Mouse (Mus musculus) ES-Bruce4 (cell line): Measurements from ENCODE around the gene Skap2. TPM values are rescaled to one million over a fixed set of nuclear protein-coding genes. Genes with fewer than 3 reads are reported as not detected.

Experiments
- H3K27ac ChIP-seq: 2 replicates; pipeline ENCODE4 v1.5.1; 2012; ENCODE audit warnings: low read length, inconsistent platforms; ENCODE audit not compliant: insufficient read depth
- H3K27me3 ChIP-seq: 2 replicates; pipeline ENCODE4 v1.6.1; 2012; ENCODE audit warnings: mild to moderate bottlenecking, low read length, inconsistent platforms; ENCODE audit not compliant: control insufficient read depth, poor library complexity, insufficient read depth, severe bottlenecking
- H3K36me3 ChIP-seq: 2 replicates; pipeline ENCODE4 v1.6.1; 2012; ENCODE audit warnings: inconsistent platforms, mild to moderate bottlenecking, low read length, moderate library complexity; ENCODE audit not compliant: control insufficient read depth, poor library complexity, insufficient read depth, severe bottlenecking
- H3K4me1 ChIP-seq: one replicate; pipeline ENCODE4 v1.8.1; 2011; ENCODE audit warnings: low read length; ENCODE audit not compliant: control insufficient read depth, insufficient read depth
- H3K4me3 ChIP-seq: 2 replicates; pipeline ENCODE4 v1.5.1; 2011; ENCODE audit warnings: low read depth, mild to moderate bottlenecking, low read length
- H3K9ac ChIP-seq: 2 replicates; pipeline ENCODE4 v1.6.1; 2012; ENCODE audit warnings: low read depth, mild to moderate bottlenecking, inconsistent platforms; ENCODE audit not compliant: poor library complexity, severe bottlenecking
- H3K9me3 ChIP-seq: replicated peaks from 2 replicates; pipeline ENCODE4 v1.6.1; 2012; ENCODE audit warnings: mild to moderate bottlenecking, low read length, inconsistent platforms; ENCODE audit not compliant: control insufficient read depth, poor library complexity, insufficient read depth, severe bottlenecking
- CTCF ChIP-seq: IDR thresholded peaks from one replicate; pipeline ENCODE4 v1.8.1; 2011; ENCODE audit warnings: low read depth, low read length
- EP300 ChIP-seq: IDR thresholded peaks from 2 replicates; pipeline ENCODE4 v1.6.1; 2011; ENCODE audit warnings: low read depth, low read length; ENCODE audit not compliant: insufficient read depth
- POLR2A ChIP-seq: IDR thresholded peaks from one replicate; pipeline ENCODE4 v1.8.1; 2011; ENCODE audit warnings: low read length; ENCODE audit not compliant: insufficient read depth
- polyA plus RNA-seq: library from polyadenylated mRNA; stranded (reverse); fragments of >200 nt; gene quantifications from 2 replicates; pipeline ENCODE4 v1.2.4, GENCODE M21; 2011; ENCODE audit warnings: low read depth; ENCODE audit not compliant: missing spikeins, insufficient read depth, insufficient read length

Gene Skap2
- polyA plus RNA-seq, 1 experiment: 42.9 TPM

GRCm38 (mm10) chr6:51921831-51922230 lies 90.5 kb downstream of the Skap2 start:
- Histone ChIP-seq H3K4me1 (peaks cover 2% of the 10 kb centered on the region), H3K27ac (no peak overlapping the region), H3K9me3 (no peaks in the 10 kb centered on the region), H3K27me3 (no peaks in the 10 kb centered on the region), H3K36me3 (no peaks in the 10 kb centered on the region), H3K9ac (no peak overlapping the region), H3K4me3 (no peak overlapping the region)
- no peak for TF ChIP-seq EP300

- TF ChIP-seq EP300 (no peak), CTCF (no peak), POLR2A (no peak)
- no peaks in the 10 kb centered on the region for H3K27me3 ChIP-seq
- no peaks in the 10 kb centered on the region for H3K4me1 ChIP-seq
- H3K36me3 ChIP-seq: no peaks in the 10 kb centered on the region
- no peak overlapping the region for H3K27ac ChIP-seq
- H3K9me3 ChIP-seq: no peaks in the 10 kb centered on the region
- no peak overlapping the region for H3K4me3 ChIP-seq
- H3K9ac ChIP-seq: no peak overlapping the region
These were observed 103.9 kb downstream of the Skap2 start for GRCm38 (mm10) chr6:51908495-51908894.

GRCm38 (mm10) chr6:51905659-51906058 lies 106.7 kb downstream of the Skap2 start:
- no peaks in the 10 kb centered on the region for H3K4me1 ChIP-seq
- TF ChIP-seq CTCF: no peak
- TF ChIP-seq EP300: no peak
- no peak overlapping the region for H3K4me3 ChIP-seq
- H3K9me3 ChIP-seq: no peaks in the 10 kb centered on the region
- H3K36me3 ChIP-seq: no peaks in the 10 kb centered on the region
- no peaks in the 10 kb centered on the region for H3K27me3 ChIP-seq
- no peak overlapping the region for H3K9ac ChIP-seq
- H3K27ac ChIP-seq: no peak overlapping the region

GRCm38 (mm10) chr6:51901544-51901943 lies 110.8 kb downstream of the Skap2 start:
- Histone ChIP-seq H3K4me3 (no peak overlapping the region), H3K27ac (no peak overlapping the region), H3K36me3 (no peaks in the 10 kb centered on the region), H3K27me3 (no peaks in the 10 kb centered on the region), H3K4me1 (no peaks in the 10 kb centered on the region), H3K9me3 (no peaks in the 10 kb centered on the region), H3K9ac (no peak overlapping the region)
- TF ChIP-seq EP300 (no peak), POLR2A (no peak), CTCF (no peak)

GRCm38 (mm10) chr6:51898318-51898994 lies 113.9 kb downstream of the Skap2 start:
- Histone ChIP-seq H3K9ac (no peak overlapping the region), H3K36me3 (no peaks in the 10 kb centered on the region), H3K4me3 (no peak overlapping the region), H3K9me3 (no peaks in the 10 kb centered on the region), H3K27ac (no peak overlapping the region), H3K4me1 (no peaks in the 10 kb centered on the region), H3K27me3 (no peaks in the 10 kb centered on the region)
- no peak for TF ChIP-seq POLR2A
- TF ChIP-seq EP300: no peak
- no peak for TF ChIP-seq CTCF

- no peak overlapping the region for H3K4me3 ChIP-seq
- TF ChIP-seq EP300 (no peak), POLR2A (no peak), CTCF (no peak)
- H3K4me1 ChIP-seq: no peaks in the 10 kb centered on the region
- no peaks in the 10 kb centered on the region for H3K9me3 ChIP-seq
- H3K27me3 ChIP-seq: no peaks in the 10 kb centered on the region
- H3K9ac ChIP-seq: no peak overlapping the region
- H3K36me3 ChIP-seq: no peaks in the 10 kb centered on the region
- H3K27ac ChIP-seq: no peak overlapping the region
These were observed 116.6 kb downstream of the Skap2 start for GRCm38 (mm10) chr6:51895753-51896152.
